Comparison of ENCODE assay signal across 11 mouse cellular contexts in the genomic region with DNA sequence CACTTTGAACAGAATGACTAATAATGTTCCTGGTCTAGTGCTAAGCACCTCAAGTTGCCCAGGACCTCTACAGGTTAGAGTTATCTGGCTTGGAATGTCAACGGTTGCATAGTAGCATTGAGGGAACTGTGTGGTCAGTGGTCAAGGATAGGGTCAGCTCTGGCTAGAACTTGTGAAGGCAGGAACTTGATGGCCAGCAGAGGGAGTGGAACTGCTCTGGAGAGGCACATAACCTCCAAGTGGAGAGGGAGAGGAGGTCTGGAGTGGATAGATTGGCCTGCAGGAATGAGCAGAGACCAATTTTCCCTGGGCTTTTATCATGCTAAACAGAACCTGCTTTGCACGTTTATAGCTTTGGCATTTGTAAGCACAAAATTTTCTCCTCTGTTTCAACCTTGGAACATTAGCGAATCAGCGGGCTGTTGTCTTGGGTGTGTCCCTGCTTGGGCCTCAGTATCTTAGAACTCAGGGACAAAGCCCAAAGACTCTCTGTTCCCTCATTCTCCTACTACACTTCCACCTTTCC.
DNase-seq lines count a peak whose midpoint lies in the region; ATAC-seq and TF ChIP-seq lines count a peak whose summit lies in the region.
"Had no signal": no experiment of that assay in that cellular context is flagged by ENCODE, and none has a peak within 500 bp of the region (broad histone marks: within the 10 kb centered on the region; RNA-seq: fewer than 3 reads in every experiment).

No protein-coding gene starts in this region.

- H3K4me2 ChIP-seq in heart, embryonic 12.5 days = no peak overlapping the region
- no peak overlapping the region for H3K4me2 ChIP-seq in kidney, postnatal 0 days (ENCODE audit: low read length)
- H3K4me2 ChIP-seq in kidney, embryonic 15.5 days = no peak overlapping the region

- H3K36me3 ChIP-seq in heart, embryonic 12.5 days = peaks cover 11% of the 10 kb centered on the region
- H3K36me3 ChIP-seq in kidney, postnatal 0 days (ENCODE audit: insufficient read depth, low read length) = 0 out of 2 replicates have a peak, but pooled peaks cover 4% of the 10 kb centered on the region
- peaks cover 17% of the 10 kb centered on the region for H3K36me3 ChIP-seq in kidney, embryonic 15.5 days

- DNase-seq in heart, postnatal 14 days = no peak
- no peak for DNase-seq in kidney, postnatal 0 days (ENCODE audit: low spot score)
- DNase-seq in 3T3-L1 (ENCODE audit: low read depth, low spot score) = peak; percentile 31
- DNase-seq in NIH3T3 (ENCODE audit: low read depth) = peak; percentile 32
- DNase-seq in frontal cortex, postnatal 36 days (ENCODE audit: low spot score in 2 of 2) = no peak
- DNase-seq: kidney, adult 11 months; liver had no signal

- no peaks in the 10 kb centered on the region for H3K27me3 ChIP-seq in heart, embryonic 12.5 days (replicated peaks)
- H3K27me3 ChIP-seq in kidney, postnatal 0 days (ENCODE audit: insufficient read depth, low read length) = no peaks in the 10 kb centered on the region
- H3K27me3 ChIP-seq in kidney, embryonic 15.5 days = no peaks in the 10 kb centered on the region

- TF ChIP-seq CTCF in kidney, postnatal 0 days (IDR thresholded peaks at IDR 0.05; ENCODE audit: low read depth) = peak; percentile 53; the same call in 1 of the 2 replicates

- intact Hi-C loops in heart, postnatal 14 days (cut with DNase I) = no loop called here

- peaks cover 28% of the 10 kb centered on the region for H3K4me1 ChIP-seq in heart, embryonic 12.5 days (replicated peaks)
- H3K4me1 ChIP-seq in kidney, postnatal 0 days (replicated peaks; ENCODE audit: insufficient read depth, low read length) = no peaks in the 10 kb centered on the region
- peaks cover 5% of the 10 kb centered on the region; the same call in 1 of the 2 replicates for H3K4me1 ChIP-seq in kidney, embryonic 15.5 days

- WGBS in heart, embryonic 12.5 days = 73% methylated on average over 4 of the region's 4 CpGs
- WGBS in kidney, postnatal 0 days = 85% methylated on average over 4 of the region's 4 CpGs
- 86% methylated on average over 4 of the region's 4 CpGs for WGBS in kidney, embryonic 15.5 days

- H3K9me3 ChIP-seq in heart, embryonic 12.5 days (replicated peaks) = no peaks in the 10 kb centered on the region
- H3K9me3 ChIP-seq in kidney, postnatal 0 days (replicated peaks; ENCODE audit: low read length) = no peaks in the 10 kb centered on the region
- no peaks in the 10 kb centered on the region for H3K9me3 ChIP-seq in kidney, embryonic 15.5 days (replicated peaks)

- peak overlapping the region; percentile 34; the same call in 1 of the 2 replicates for H3K27ac ChIP-seq in heart, embryonic 12.5 days (ENCODE audit: poor library complexity, severe bottlenecking)
- no peak overlapping the region for H3K27ac ChIP-seq in kidney, postnatal 0 days
- no peak overlapping the region for H3K27ac ChIP-seq in kidney, embryonic 15.5 days

- H3K4me3 ChIP-seq in heart, embryonic 12.5 days = no peak overlapping the region
- no peak overlapping the region for H3K4me3 ChIP-seq in kidney, postnatal 0 days (replicated peaks; ENCODE audit: low read depth, low read length)
- no peak overlapping the region for H3K4me3 ChIP-seq in kidney, embryonic 15.5 days (replicated peaks)

- ATAC-seq in heart, embryonic 12.5 days (ENCODE audit: insufficient number of reproducible peaks, low FRiP score) = no peak
- no peak for ATAC-seq in kidney, postnatal 0 days (replicated peaks; ENCODE audit: low FRiP score, low read depth)
- ATAC-seq in kidney, embryonic 15.5 days (replicated peaks; ENCODE audit: low FRiP score) = no peak
- no peak for ATAC-seq in monocyte, adult 5-6 weeks (replicated peaks; ENCODE audit: insufficient number of reproducible peaks, low FRiP score, low TSS enrichment, poor library complexity, severe bottlenecking)
- ATAC-seq: forebrain, embryonic 14.5 days had no signal

- no peak overlapping the region for H3K9ac ChIP-seq in heart, embryonic 12.5 days
- H3K9ac ChIP-seq in kidney, postnatal 0 days (ENCODE audit: low read depth, low read length) = no peak overlapping the region
- H3K9ac ChIP-seq in kidney, embryonic 15.5 days = no peak overlapping the region

Comparison
In these comparisons a context has a peak if more than half of its experiments do, and no peak if none do; other contexts are left out.
1. DNase-seq: peak in 3T3-L1 (single experiment) and NIH3T3 (single experiment); none in heart, postnatal 14 days (0 of 2), kidney, postnatal 0 days (single experiment) and frontal cortex, postnatal 36 days (0 of 2).